Mouse (Mus musculus): ENCODE data around the gene S100a1. TPM values are rescaled to one million over a fixed set of nuclear protein-coding genes. Genes with fewer than 3 reads are reported as not detected.

S100a1 gene
- polyA plus RNA-seq, 3 experiments from 2014 or later = 2.6 to 7.6 (median 5.1) TPM

GRCm38 (mm10) chr3:90508950-90509746 is 5.0 kb downstream of the S100a1 start, which contains the start of gene Chtop:
Chtop (minus strand) TSS chr3:90509498.
- peak; percentile 88 for ATAC-seq

- no peak for ATAC-seq
Measured at GRCm38 (mm10) chr3:90508287-90508949, 5.8 kb downstream of the S100a1 start.

GRCm38 (mm10) chr3:90506362-90506761 is 7.8 kb downstream of the S100a1 start:
- ATAC-seq = no peak

GRCm38 (mm10) chr3:90505216-90505615 is 9.0 kb downstream of the S100a1 start:
- ATAC-seq = no peak

GRCm38 (mm10) chr3:90503444-90503843 is 10.7 kb downstream of the S100a1 start:
- no peak for ATAC-seq

- ATAC-seq = no peak
Measured at GRCm38 (mm10) chr3:90497597-90497996, 16.6 kb downstream of the S100a1 start.

GRCm38 (mm10) chr3:90495850-90496525 is 18.2 kb downstream of the S100a1 start:
- ATAC-seq = no peak

- ATAC-seq = no peak
Measured at GRCm38 (mm10) chr3:90493831-90494540, 20.2 kb downstream of the S100a1 start.

- ATAC-seq = peak; percentile 31
Measured at GRCm38 (mm10) chr3:90491350-90491749, 22.8 kb downstream of the S100a1 start.

GRCm38 (mm10) chr3:90490696-90491256 is 23.4 kb downstream of the S100a1 start, which contains the start of gene Snapin:
Snapin (minus strand) TSS chr3:90491033.
- ATAC-seq = peak; percentile 97

- ATAC-seq = no peak
Measured at GRCm38 (mm10) chr3:90488576-90488975, 25.6 kb downstream of the S100a1 start.

- no peak for ATAC-seq
Measured at GRCm38 (mm10) chr3:90486998-90487397, 27.2 kb downstream of the S100a1 start.

- ATAC-seq = peak; percentile 99
Measured at GRCm38 (mm10) chr3:90475831-90476611, 38.2 kb downstream of the S100a1 start, which contains the start of gene Ilf2. Ilf2 (plus strand) TSS chr3:90476126.

- ATAC-seq = peak; percentile 5
Measured at GRCm38 (mm10) chr3:90475151-90475830, 38.9 kb downstream of the S100a1 start.

GRCm38 (mm10) chr3:90472213-90472612 is 42.0 kb downstream of the S100a1 start:
- peak; percentile 56 for ATAC-seq

- ATAC-seq = no peak
Measured at GRCm38 (mm10) chr3:90467618-90468300, 46.4 kb downstream of the S100a1 start.

- ATAC-seq = no peak
Measured at GRCm38 (mm10) chr3:90466311-90466766, 47.9 kb downstream of the S100a1 start.

GRCm38 (mm10) chr3:90465686-90466310 is 48.4 kb downstream of the S100a1 start, which contains the start of gene Npr1:
Npr1 (minus strand) TSS chr3:90465866.
- ATAC-seq = peak; percentile 32

- ATAC-seq = peak; percentile 14
Measured at GRCm38 (mm10) chr3:90465081-90465685, 49.0 kb downstream of the S100a1 start.

All from inflammation-experienced regulatory T-cells, adult 6 months (primary cell).